Mouse (Mus musculus): Measurements from ENCODE around the gene Ier2. TPM values are rescaled to one million over a fixed set of nuclear protein-coding genes. Genes with fewer than 3 reads are reported as not detected.

The Ier2 gene
- polyA plus RNA-seq, 1 experiment, result 75.7 TPM

- no peak overlapping the region for H3K4me3 ChIP-seq
- TF ChIP-seq SRF (IDR thresholded peaks at IDR 0.05; ENCODE audit: control insufficient read depth, insufficient read length, low read depth), result no peak
- no peak for TF ChIP-seq MYOD1 (IDR thresholded peaks at IDR 0.05; ENCODE audit: control insufficient read depth in 1 of 3, insufficient read length in 2 of 3, low read depth in 2 of 3)
Measured at GRCm38 (mm10) chr8:84621102-84621625, 41.5 kb downstream of the Ier2 start.

DNA sequence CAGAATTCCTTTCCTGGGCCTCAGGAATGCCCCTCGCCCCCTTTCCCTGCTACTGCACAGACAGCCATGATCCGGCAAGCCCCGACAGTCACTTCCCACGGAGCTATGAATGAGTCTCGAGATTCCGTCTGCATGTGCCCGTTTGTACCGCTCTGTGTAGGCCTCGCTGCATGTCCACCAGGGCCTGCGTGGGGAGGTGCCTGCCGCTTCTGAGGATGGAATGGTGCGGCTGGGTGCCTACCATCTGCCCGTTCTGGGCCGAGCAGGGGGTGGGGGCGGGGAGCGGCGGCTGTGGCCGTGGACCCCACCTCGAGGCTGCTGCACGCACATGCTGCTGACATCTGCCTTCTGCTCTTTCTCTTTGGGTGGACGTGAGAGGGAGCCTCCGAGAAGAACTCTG, 45.6 kb downstream of the Ier2 start:
- Histone ChIP-seq H3K36me3 (ENCODE audit: control insufficient read depth, insufficient read depth) (no peaks in the 10 kb centered on the region), H3K27me3 (ENCODE audit: control insufficient read depth, insufficient read depth, insufficient read length) (no peaks in the 10 kb centered on the region), H3ac (ENCODE audit: control insufficient read depth, insufficient read length) (no peak overlapping the region), H3K4me3 (no peak overlapping the region), H3K79me2 (ENCODE audit: control insufficient read depth, insufficient read depth) (no peaks in the 10 kb centered on the region), H3K4me2 (ENCODE audit: low read depth) (no peak overlapping the region)
- TF ChIP-seq MYOG (IDR thresholded peaks at IDR 0.05; ENCODE audit: control insufficient read depth in 1 of 3, insufficient read depth in 1 of 3, insufficient read length in 2 of 3, low read depth in 2 of 3) (no peak), TCF12 (IDR thresholded peaks at IDR 0.05; ENCODE audit: insufficient read depth, poor library complexity, severe bottlenecking) (no peak), CEBPB (IDR thresholded peaks at IDR 0.05; ENCODE audit: insufficient read depth, poor library complexity, severe bottlenecking) (no peak), MAX (IDR thresholded peaks at IDR 0.05; ENCODE audit: low read depth) (no peak), TCF3 (IDR thresholded peaks at IDR 0.05; ENCODE audit: insufficient read length, low read depth) (no peak), POLR2AphosphoS2 (IDR thresholded peaks at IDR 0.05; ENCODE audit: insufficient read length, low read depth) (no peak), E2F4 (IDR thresholded peaks at IDR 0.05; ENCODE audit: insufficient read depth) (no peak)

More at GRCm38 (mm10) chr8:84621102-84621625, 41.5 kb downstream of the Ier2 start:
- Histone ChIP-seq H3K79me2 (ENCODE audit: control insufficient read depth, insufficient read depth) (no peaks in the 10 kb centered on the region), H3K36me3 (ENCODE audit: control insufficient read depth, insufficient read depth) (no peaks in the 10 kb centered on the region), H3K4me2 (ENCODE audit: low read depth) (no peak overlapping the region), H3K27me3 (ENCODE audit: control insufficient read depth, insufficient read depth, insufficient read length) (no peaks in the 10 kb centered on the region), H3ac (ENCODE audit: control insufficient read depth, insufficient read length) (no peak overlapping the region)

DNA sequence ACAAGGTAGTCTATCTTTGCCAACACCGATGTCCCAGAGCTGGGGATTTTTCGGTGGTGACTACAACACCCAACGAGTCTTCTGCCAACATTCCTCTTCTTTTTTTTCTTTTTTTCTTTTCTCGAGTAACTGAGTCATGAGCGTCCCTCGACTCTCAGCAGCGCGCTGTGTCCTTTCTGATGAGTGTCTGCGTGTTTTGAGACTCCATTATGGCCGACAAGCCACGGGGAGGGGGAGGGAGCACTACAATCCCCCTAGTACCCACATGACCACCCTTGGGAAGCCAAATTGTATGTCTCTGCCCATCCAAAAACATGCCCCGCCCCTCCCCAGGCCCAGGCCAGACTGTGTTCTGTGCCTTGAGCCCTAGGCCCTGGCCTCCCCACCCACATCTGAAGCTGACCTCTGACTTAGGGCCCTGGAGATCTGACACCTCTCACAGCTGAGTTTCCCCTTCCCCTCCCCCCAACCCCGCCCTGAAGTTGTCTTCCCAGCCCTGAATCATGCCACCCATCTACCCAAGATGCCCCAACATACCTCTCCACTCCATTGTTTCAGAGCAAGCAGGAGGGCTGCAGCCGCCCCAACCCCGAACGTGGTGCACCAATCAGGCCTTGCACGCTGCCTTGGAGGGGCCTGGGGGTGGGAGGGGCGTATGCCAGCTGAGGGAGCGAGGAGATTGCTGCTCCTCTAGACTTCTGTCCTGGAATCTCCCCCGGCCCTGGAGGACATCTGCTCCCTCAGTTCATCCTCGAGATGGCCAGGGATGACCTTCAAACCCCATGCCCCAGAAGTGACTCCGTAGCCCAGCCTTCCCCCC, 46.8 kb downstream of the Ier2 start:
- Histone ChIP-seq H3K27me3 (ENCODE audit: control insufficient read depth, insufficient read depth, insufficient read length) (peaks cover 3% of the 10 kb centered on the region), H3ac (ENCODE audit: control insufficient read depth, insufficient read length) (no peak overlapping the region), H3K4me3 (no peak overlapping the region), H3K79me2 (ENCODE audit: control insufficient read depth, insufficient read depth) (no peaks in the 10 kb centered on the region), H3K36me3 (ENCODE audit: control insufficient read depth, insufficient read depth) (no peaks in the 10 kb centered on the region), H3K4me2 (ENCODE audit: low read depth) (peak overlapping the region; percentile 45)
- no peak for TF ChIP-seq TCF3 (IDR thresholded peaks at IDR 0.05; ENCODE audit: insufficient read length, low read depth)
- no peak for TF ChIP-seq TCF12 (IDR thresholded peaks at IDR 0.05; ENCODE audit: insufficient read depth, poor library complexity, severe bottlenecking)
- TF ChIP-seq USF1 (IDR thresholded peaks at IDR 0.05; ENCODE audit: low read depth), result no peak
- no peak for TF ChIP-seq E2F4 (IDR thresholded peaks at IDR 0.05; ENCODE audit: insufficient read depth)
- no peak for TF ChIP-seq CEBPB (IDR thresholded peaks at IDR 0.05; ENCODE audit: insufficient read depth, poor library complexity, severe bottlenecking)
- TF ChIP-seq SRF (IDR thresholded peaks at IDR 0.05; ENCODE audit: control insufficient read depth, insufficient read length, low read depth), result no peak
- TF ChIP-seq MAX (IDR thresholded peaks at IDR 0.05; ENCODE audit: low read depth), result no peak
- no peak for TF ChIP-seq REST (IDR thresholded peaks at IDR 0.05; ENCODE audit: insufficient read depth, insufficient read length)
- no peak for TF ChIP-seq POLR2AphosphoS2 (IDR thresholded peaks at IDR 0.05; ENCODE audit: insufficient read length, low read depth)
- no peak for TF ChIP-seq MYOG (IDR thresholded peaks at IDR 0.05; ENCODE audit: control insufficient read depth in 1 of 3, insufficient read depth in 1 of 3, insufficient read length in 2 of 3, low read depth in 2 of 3)
- TF ChIP-seq MYOD1 (IDR thresholded peaks at IDR 0.05; ENCODE audit: control insufficient read depth in 1 of 3, insufficient read length in 2 of 3, low read depth in 2 of 3), result no peak

GRCm38 (mm10) chr8:84614512-84615223, 48.0 kb downstream of the Ier2 start:
- no peak for TF ChIP-seq CEBPB (IDR thresholded peaks at IDR 0.05; ENCODE audit: insufficient read depth, poor library complexity, severe bottlenecking)
- peak in 1 of 3 experiments; percentile 22 for TF ChIP-seq MYOG (IDR thresholded peaks at IDR 0.05; ENCODE audit: control insufficient read depth in 1 of 3, insufficient read depth in 1 of 3, insufficient read length in 2 of 3, low read depth in 2 of 3)
- no peak for TF ChIP-seq USF1 (IDR thresholded peaks at IDR 0.05; ENCODE audit: low read depth)
- peak in 1 of 3 experiments; percentile 52 for TF ChIP-seq MYOD1 (IDR thresholded peaks at IDR 0.05; ENCODE audit: control insufficient read depth in 1 of 3, insufficient read length in 2 of 3, low read depth in 2 of 3)
- Histone ChIP-seq H3K79me2 (ENCODE audit: control insufficient read depth, insufficient read depth) (no peaks in the 10 kb centered on the region), H3K27me3 (ENCODE audit: control insufficient read depth, insufficient read depth, insufficient read length) (peaks cover 5% of the 10 kb centered on the region), H3K4me2 (ENCODE audit: low read depth) (no peak overlapping the region), H3K36me3 (ENCODE audit: control insufficient read depth, insufficient read depth) (no peaks in the 10 kb centered on the region), H3ac (ENCODE audit: control insufficient read depth, insufficient read length) (no peak overlapping the region), H3K4me3 (no peak overlapping the region)

Other genes starting within 250 kb of the Ier2 start
- 94.4 TPM for gene Trmt1, start 23.5 kb upstream of the Ier2 start, polyA plus RNA-seq (2012; fragmentation: generic; extraction: Trizol)
- gene Nacc1, start 25.0 kb upstream of the Ier2 start, polyA plus RNA-seq (2012; fragmentation: generic; extraction: Trizol), result 56.1 TPM
- gene Lyl1, start 38.6 kb upstream of the Ier2 start, polyA plus RNA-seq (2012; fragmentation: generic; extraction: Trizol), result not detected
- 9.4 TPM for gene G430095P16Rik, start 60.2 kb upstream of the Ier2 start, polyA plus RNA-seq (2012; fragmentation: generic; extraction: Trizol)
- 65.7 TPM for gene Nfix, start 137.5 kb upstream of the Ier2 start, polyA plus RNA-seq (2012; fragmentation: generic; extraction: Trizol)
- 6.7 TPM for gene Dand5, start 160.0 kb upstream of the Ier2 start, polyA plus RNA-seq (2012; fragmentation: generic; extraction: Trizol)
- gene Gadd45gip1, start 168.7 kb upstream of the Ier2 start, polyA plus RNA-seq (2012; fragmentation: generic; extraction: Trizol), result 21.8 TPM
- gene Rad23a, start 177.8 kb upstream of the Ier2 start, polyA plus RNA-seq (2012; fragmentation: generic; extraction: Trizol), result 139 TPM
- gene Calr, start 184.1 kb upstream of the Ier2 start, polyA plus RNA-seq (2012; fragmentation: generic; extraction: Trizol), result 385 TPM
- 73.3 TPM for gene Farsa, start 194.1 kb upstream of the Ier2 start, polyA plus RNA-seq (2012; fragmentation: generic; extraction: Trizol)
- 2.3 TPM for gene Syce2, start 209.3 kb upstream of the Ier2 start, polyA plus RNA-seq (2012; fragmentation: generic; extraction: Trizol)
- 20.9 TPM for gene Gcdh, start 231.1 kb upstream of the Ier2 start, polyA plus RNA-seq (2012; fragmentation: generic; extraction: Trizol)
- gene Klf1, start 239.1 kb upstream of the Ier2 start, polyA plus RNA-seq (2012; fragmentation: generic; extraction: Trizol), result 0.10 TPM
- gene Dnase2a, start 245.7 kb upstream of the Ier2 start, polyA plus RNA-seq (2012; fragmentation: generic; extraction: Trizol), result 9.2 TPM

Measured in myocyte (in vitro differentiated cells).